Mouse (Mus musculus) lung, postnatal 0 days (tissue): ENCODE measurements at regions not wholly inside any gene's neighbourhood (a gene's known extent, or its start where the extent isn't known, plus 50 kb on each side); places are given as distances from the start of the nearest gene placed in this dataset.
A peak's percentile ranks its signal among the peaks of the same experiment; 100 is the strongest.

Source experiments
- ATAC-seq: fragments of 200-750 bp; cut with Nextera tagmentation; 2 replicates; pipeline ENCODE4 v1.8.0; 2017; ENCODE audit warnings: moderate library complexity
- DNase-seq: peaks from one replicate; pipeline ENCODE4 v3.0.0-alpha.2; 2016; ENCODE audit warnings: low spot score
- H3K27ac ChIP-seq: fragments of 300-500 bp; sonication (generic); 2 replicates; pipeline ENCODE4 v1.5.1; 2014; ENCODE audit warnings: antibody characterized with exemption, mild to moderate bottlenecking, low read length, mixed read lengths
- H3K27me3 ChIP-seq: fragments of 300-500 bp; sonication (generic); replicated peaks from 2 replicates; pipeline ENCODE4 v1.6.1; 2014; ENCODE audit warnings: low read length, mixed read lengths; ENCODE audit not compliant: insufficient read depth
- H3K36me3 ChIP-seq: fragments of 300-500 bp; sonication (generic); 2 replicates; pipeline ENCODE4 v1.6.1; 2014; ENCODE audit warnings: low read length, mixed read lengths; ENCODE audit not compliant: insufficient read depth
- H3K4me1 ChIP-seq: fragments of 300-500 bp; sonication (generic); 2 replicates; pipeline ENCODE4 v1.6.1; 2014; ENCODE audit warnings: antibody characterized with exemption, low read depth, low read length, mixed read lengths; ENCODE audit not compliant: insufficient read depth
- H3K4me2 ChIP-seq: fragments of 300-500 bp; sonication (generic); replicated peaks from 2 replicates; pipeline ENCODE4 v1.6.1; 2014; ENCODE audit warnings: low read depth, mild to moderate bottlenecking, low read length, moderate library complexity, mixed read lengths
- H3K4me3 ChIP-seq: fragments of 300-500 bp; sonication (generic); 2 replicates; pipeline ENCODE4 v1.5.1; 2014; ENCODE audit warnings: low read depth, low read length
- H3K9ac ChIP-seq: fragments of 300-500 bp; sonication (generic); replicated peaks from 2 replicates; pipeline ENCODE4 v1.6.1; 2014; ENCODE audit warnings: low read depth, mild to moderate bottlenecking
- H3K9me3 ChIP-seq: fragments of 300-500 bp; sonication (generic); 2 replicates; pipeline ENCODE4 v1.6.1; 2016; ENCODE audit warnings: low read length, mixed read lengths
- CTCF ChIP-seq: IDR thresholded peaks from 2 replicates; pipeline ENCODE4 v1.5.1; 2016; ENCODE audit warnings: antibody characterized with exemption, mild to moderate bottlenecking
- EP300 ChIP-seq: IDR thresholded peaks from 2 replicates; pipeline ENCODE4 v1.6.1; 2016; ENCODE audit warnings: antibody characterized with exemption, mild to moderate bottlenecking, control low read depth
- WGBS: fragments of 180-500 bp; shearing (Covaris S2); extraction: QIAGEN DNeasy Blood & Tissue Kit; methylation state at CpG from one replicate; pipeline ENCODE4 v1.1.7; 2014; 5-methylcytosine and 5-hydroxymethylcytosine counted together

DNA sequence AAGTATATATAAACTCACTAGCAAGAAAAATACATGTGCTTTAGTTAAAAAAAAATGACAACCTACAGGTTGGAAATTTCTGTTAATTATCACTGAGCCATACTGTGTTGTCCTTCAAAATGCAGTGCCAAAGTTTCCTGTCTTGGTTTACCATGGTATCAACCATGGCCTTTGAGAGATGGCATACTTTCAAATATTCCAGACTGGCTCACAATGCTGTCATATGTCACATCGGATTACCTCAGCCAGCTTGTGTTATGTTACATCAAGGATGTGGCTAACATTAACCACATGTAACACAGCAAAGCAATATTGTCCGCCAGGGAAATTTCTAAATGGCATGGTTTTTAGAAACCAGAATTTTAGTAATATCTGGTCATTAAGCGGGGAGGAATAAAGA, 140.3 kb downstream of the Alx1 start:
- Histone ChIP-seq H3K4me2 (no peak overlapping the region), H3K4me3 (no peak overlapping the region), H3K36me3 (no peaks in the 10 kb centered on the region), H3K4me1 (no peaks in the 10 kb centered on the region), H3K9ac (no peak overlapping the region), H3K27ac (no peak overlapping the region), H3K9me3 (no peaks in the 10 kb centered on the region), H3K27me3 (no peaks in the 10 kb centered on the region)
- no peak for DNase-seq
- WGBS, result 79% methylated on average over 3 of the region's 3 CpGs
- no peak for ATAC-seq
- no peak for TF ChIP-seq CTCF
- TF ChIP-seq EP300, result no peak

DNA sequence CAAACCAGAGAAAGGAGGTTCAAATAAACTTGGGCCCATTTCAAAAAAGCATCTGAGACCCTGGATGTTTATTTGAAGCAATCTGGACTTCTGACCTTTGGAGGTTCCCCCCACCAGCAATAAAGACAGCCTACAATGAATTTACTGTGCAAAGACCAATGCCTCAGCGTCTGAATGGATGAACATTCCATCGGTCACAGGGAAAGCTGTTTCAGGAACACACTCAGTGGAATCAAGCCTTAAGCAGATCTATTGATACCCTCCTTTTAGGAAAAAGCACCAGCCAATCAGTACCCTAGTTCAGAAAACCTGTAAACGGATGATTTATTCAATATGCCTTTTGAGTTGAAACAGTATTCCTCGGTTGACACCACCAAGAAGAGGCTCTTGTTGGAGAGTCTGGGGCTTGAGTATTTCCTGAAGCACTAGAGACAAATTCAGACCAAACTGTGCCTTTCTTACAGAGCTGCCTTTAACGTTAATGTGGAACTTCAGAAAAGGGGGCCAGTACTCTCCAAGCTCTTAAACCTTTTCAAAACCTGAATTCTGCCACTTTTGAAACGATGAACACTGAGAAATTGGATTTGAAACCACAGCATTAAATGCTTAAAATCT, 148.1 kb downstream of the Alx1 start:
- H3K36me3 ChIP-seq, result no peaks in the 10 kb centered on the region
- H3K4me2 ChIP-seq, result no peak overlapping the region
- no peak overlapping the region for H3K4me3 ChIP-seq
- H3K4me1 ChIP-seq, result no peaks in the 10 kb centered on the region
- WGBS, result 48% methylated on average over 6 of the region's 6 CpGs
- no peak overlapping the region for H3K9ac ChIP-seq
- no peaks in the 10 kb centered on the region for H3K27me3 ChIP-seq
- TF ChIP-seq CTCF (no peak), EP300 (no peak)
- no peak for ATAC-seq
- DNase-seq, result no peak
- no peak overlapping the region for H3K27ac ChIP-seq
- H3K9me3 ChIP-seq, result no peaks in the 10 kb centered on the region

DNA sequence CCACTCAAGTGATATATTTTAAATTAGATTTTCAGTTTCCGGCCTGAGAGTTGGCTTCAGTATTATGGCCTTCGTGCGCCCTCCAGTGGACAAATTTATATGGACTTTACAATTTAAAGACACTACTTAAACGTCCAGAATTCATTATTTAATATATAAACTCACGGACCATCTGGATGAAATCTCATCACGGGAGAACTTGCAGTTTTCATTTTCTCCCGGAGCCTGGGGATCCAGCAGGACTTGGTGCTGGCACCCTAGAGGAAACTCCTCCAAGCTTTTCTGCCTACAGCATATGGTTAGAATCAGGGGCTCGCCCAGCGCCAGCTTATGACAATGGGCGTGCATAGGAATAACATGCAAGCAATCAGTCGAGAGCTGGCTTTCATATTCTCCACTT, 152.0 kb downstream of the Alx1 start:
- no peak overlapping the region; the same call in 1 of the 2 replicates for H3K4me2 ChIP-seq
- H3K27me3 ChIP-seq, result no peaks in the 10 kb centered on the region
- H3K4me1 ChIP-seq, result no peaks in the 10 kb centered on the region
- ATAC-seq (no peak), DNase-seq (peak; percentile 54)
- H3K27ac ChIP-seq, result no peak overlapping the region
- no peaks in the 10 kb centered on the region for H3K36me3 ChIP-seq
- TF ChIP-seq EP300 (no peak), CTCF (peak; percentile 61)
- H3K9me3 ChIP-seq, result no peaks in the 10 kb centered on the region
- H3K9ac ChIP-seq, result no peak overlapping the region
- no peak overlapping the region for H3K4me3 ChIP-seq
- 25% methylated on average over 11 of the region's 11 CpGs for WGBS

DNA sequence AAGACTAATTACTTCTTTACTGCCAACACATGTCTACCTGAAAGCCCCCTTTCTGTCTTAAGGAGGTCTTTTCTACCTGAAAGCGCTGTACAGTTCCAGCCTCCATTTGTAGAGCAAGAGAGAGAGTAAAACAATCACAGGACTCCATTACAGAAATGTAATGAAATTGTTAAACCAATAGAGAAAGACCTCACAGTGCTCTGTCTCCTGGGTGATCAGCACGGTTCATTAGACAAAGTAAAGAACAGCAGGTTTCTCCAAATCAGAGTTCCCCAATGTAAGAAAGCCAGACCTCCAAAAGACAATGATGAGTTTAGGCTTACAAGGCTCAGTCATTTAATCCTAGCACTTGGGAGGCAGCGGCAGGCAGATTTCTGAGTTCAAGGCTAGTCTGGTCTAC, 153.1 kb downstream of the Alx1 start:
- TF ChIP-seq CTCF (no peak), EP300 (no peak)

DNA sequence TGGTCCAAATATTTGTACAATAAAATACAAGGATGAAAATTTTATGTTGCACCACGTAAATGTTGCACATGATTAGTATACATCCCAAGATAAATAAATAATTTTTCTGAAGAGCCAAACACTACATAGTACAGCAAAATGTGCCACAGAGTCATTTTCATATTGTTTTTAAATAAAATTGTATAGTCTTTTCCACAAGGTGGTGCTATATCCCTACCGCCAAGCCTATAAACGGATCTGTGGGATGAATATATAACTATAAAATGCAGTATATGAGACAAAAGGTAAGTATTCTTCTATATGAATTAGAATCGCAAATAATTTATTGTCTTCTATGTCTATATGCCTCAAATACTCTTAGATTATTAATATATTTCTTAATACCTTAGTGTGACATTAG, 163.1 kb downstream of the Alx1 start:
- Histone ChIP-seq H3K9ac (no peak overlapping the region), H3K27ac (no peak overlapping the region), H3K4me2 (no peak overlapping the region), H3K9me3 (no peaks in the 10 kb centered on the region), H3K27me3 (no peaks in the 10 kb centered on the region), H3K4me1 (no peaks in the 10 kb centered on the region), H3K36me3 (no peaks in the 10 kb centered on the region), H3K4me3 (no peak overlapping the region)
- TF ChIP-seq CTCF, result peak; percentile 52
- TF ChIP-seq EP300, result no peak
- WGBS, result 14% methylated on average over 4 of the region's 4 CpGs
- peak; percentile 16 for DNase-seq
- no peak for ATAC-seq

More for the DNA sequence above, 153.1 kb downstream of the Alx1 start:
- H3K4me1 ChIP-seq, result no peaks in the 10 kb centered on the region
- no peak overlapping the region for H3K27ac ChIP-seq
- no peaks in the 10 kb centered on the region for H3K9me3 ChIP-seq
- H3K27me3 ChIP-seq, result no peaks in the 10 kb centered on the region
- H3K4me3 ChIP-seq, result no peak overlapping the region
- DNase-seq (no peak), ATAC-seq (no peak)
- H3K9ac ChIP-seq, result no peak overlapping the region
- WGBS, result 77% methylated on average over 3 of the region's 3 CpGs
- no peaks in the 10 kb centered on the region for H3K36me3 ChIP-seq
- H3K4me2 ChIP-seq, result no peak overlapping the region

DNA sequence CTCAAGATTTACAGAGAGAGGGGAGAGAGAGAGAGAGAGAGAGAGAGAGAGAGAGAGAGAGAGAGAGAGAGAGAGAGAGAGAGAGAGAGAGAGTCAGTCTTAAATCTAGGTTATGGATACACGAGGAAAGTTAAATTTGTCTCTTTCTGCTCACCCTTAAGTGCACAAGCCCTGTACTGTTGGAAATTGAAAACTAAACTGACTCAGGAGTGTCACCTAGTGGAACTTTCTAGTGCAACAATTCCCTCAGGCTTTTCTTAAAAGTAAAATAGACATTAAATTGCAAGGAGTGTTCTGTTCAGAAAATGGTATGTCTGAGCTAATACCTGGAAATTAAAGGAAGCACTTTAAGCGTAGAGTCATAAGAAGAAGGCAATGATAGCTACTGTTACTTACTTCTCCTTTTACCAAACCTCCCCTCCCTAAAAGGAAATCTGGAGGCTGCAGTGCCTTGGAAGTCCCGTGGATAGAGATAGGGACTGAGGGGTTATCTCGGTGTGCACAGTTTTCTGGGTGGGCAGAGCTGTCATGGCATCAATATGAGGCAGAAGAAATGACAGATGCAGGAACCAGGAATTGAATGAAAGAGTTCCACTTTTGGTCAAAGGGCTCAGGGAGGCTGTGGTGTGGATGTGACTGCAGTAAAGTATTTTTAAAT, 193.3 kb downstream of the Alx1 start:
- TF ChIP-seq CTCF (peak; percentile 57), EP300 (no peak)
- peak; percentile 13 for DNase-seq
- WGBS, result 40% methylated on average over 4 of the region's 4 CpGs
- Histone ChIP-seq H3K9me3 (no peaks in the 10 kb centered on the region), H3K36me3 (no peaks in the 10 kb centered on the region), H3K4me3 (no peak overlapping the region), H3K27me3 (no peaks in the 10 kb centered on the region), H3K27ac (no peak overlapping the region), H3K9ac (no peak overlapping the region), H3K4me1 (no peaks in the 10 kb centered on the region), H3K4me2 (no peak overlapping the region)
- ATAC-seq, result no peak
